Mouse (Mus musculus) olfactory bulb, adult 2 months (tissue): ENCODE measurements at regions not wholly inside any gene's neighbourhood (a gene's known extent, or its start where the extent isn't known, plus 50 kb on each side); places are given as distances from the start of the nearest gene placed in this dataset.
A peak's percentile ranks its signal among the peaks of the same experiment; 100 is the strongest.
"Not testable (repeated sequence)": the region's sequence is repeated elsewhere in the genome, so short reads cannot be mapped to it uniquely, and the experiment has no call there.

Experiments
- H3K27ac ChIP-seq: fragments of 200-500 bp; 2 replicates; pipeline ENCODE4 v1.5.1; 2012; ENCODE audit warnings: low read depth, low read length; ENCODE audit not compliant: insufficient read depth
- H3K4me1 ChIP-seq: fragments of 200-500 bp; 2 replicates; pipeline ENCODE4 v1.6.1; 2012; ENCODE audit warnings: low read length; ENCODE audit not compliant: control insufficient read depth, insufficient read depth
- H3K4me3 ChIP-seq: fragments of 200-500 bp; 2 replicates; pipeline ENCODE4 v1.5.1; 2012; ENCODE audit warnings: mild to moderate bottlenecking, low read depth, low read length, moderate library complexity; ENCODE audit not compliant: insufficient read depth
- CTCF ChIP-seq: fragments of 200-500 bp; IDR thresholded peaks from 2 replicates; pipeline ENCODE4 v1.5.1; 2012; ENCODE audit warnings: low read depth, mild to moderate bottlenecking, low read length, moderate library complexity; ENCODE audit not compliant: insufficient read depth
- POLR2A ChIP-seq: fragments of 200-500 bp; IDR thresholded peaks from 2 replicates; pipeline ENCODE4 v1.6.1; 2012; ENCODE audit warnings: mild to moderate bottlenecking, low read depth, low read length, moderate library complexity; ENCODE audit not compliant: insufficient read depth
- WGBS: fragments of 180-500 bp; shearing (Covaris S2); methylation state at CpG from one replicate; pipeline ENCODE4 v1.1.7; 2018; 5-methylcytosine and 5-hydroxymethylcytosine counted together

GRCm38 (mm10) chr10:15759983-15760723 lies 1042.1 kb upstream of the Gje1 start:
- no peak for TF ChIP-seq POLR2A
- TF ChIP-seq CTCF = no peak
- Histone ChIP-seq H3K4me1 (no peaks in the 10 kb centered on the region), H3K4me3 (no peak overlapping the region), H3K27ac (0 out of 2 replicates have a peak overlapping the region, but pooled peaks have one; percentile 60)
- 34% methylated on average over 6 of the region's 6 CpGs for WGBS

GRCm38 (mm10) chr10:15759576-15759975 lies 1041.6 kb upstream of the Gje1 start:
- TF ChIP-seq CTCF = no peak
- TF ChIP-seq POLR2A = no peak
- no peak overlapping the region for H3K4me3 ChIP-seq
- no peaks in the 10 kb centered on the region for H3K4me1 ChIP-seq
- WGBS = 25% methylated on average over 3 of the region's 3 CpGs
- 0 out of 2 replicates have a peak overlapping the region, but pooled peaks have one; percentile 60 for H3K27ac ChIP-seq

GRCm38 (mm10) chr10:15757503-15757902 lies 1039.5 kb upstream of the Gje1 start:
- Histone ChIP-seq H3K4me1 (no peaks in the 10 kb centered on the region), H3K27ac (no peak overlapping the region), H3K4me3 (no peak overlapping the region)
- WGBS = 43% methylated on average over 1 of the region's 1 CpGs
- TF ChIP-seq CTCF = no peak
- TF ChIP-seq POLR2A = no peak

GRCm38 (mm10) chr10:15746866-15747265 lies 1028.9 kb upstream of the Gje1 start:
- WGBS = 68% methylated on average over 1 of the region's 1 CpGs
- Histone ChIP-seq H3K4me1 (no peaks in the 10 kb centered on the region), H3K4me3 (no peak overlapping the region), H3K27ac (no peak overlapping the region)
- TF ChIP-seq POLR2A (no peak), CTCF (no peak)

GRCm38 (mm10) chr10:15738630-15739029 lies 1020.6 kb upstream of the Gje1 start:
- H3K4me3 ChIP-seq = no peak overlapping the region
- no peak overlapping the region for H3K27ac ChIP-seq
- no peak for TF ChIP-seq CTCF
- no peak for TF ChIP-seq POLR2A
- WGBS = 89% methylated on average over 3 of the region's 3 CpGs
- no peaks in the 10 kb centered on the region for H3K4me1 ChIP-seq

GRCm38 (mm10) chr10:15731318-15731717 lies 1013.3 kb upstream of the Gje1 start:
- no peaks in the 10 kb centered on the region for H3K4me1 ChIP-seq
- H3K27ac ChIP-seq = no peak overlapping the region
- 100% methylated on average over 1 of the region's 1 CpGs for WGBS
- H3K4me3 ChIP-seq = no peak overlapping the region
- no peak for TF ChIP-seq CTCF
- no peak for TF ChIP-seq POLR2A

GRCm38 (mm10) chr10:15697946-15698345 lies 979.9 kb upstream of the Gje1 start:
- Histone ChIP-seq H3K4me1 (no peaks in the 10 kb centered on the region), H3K27ac (no peak overlapping the region), H3K4me3 (no peak overlapping the region)
- WGBS = 97% methylated on average over 2 of the region's 2 CpGs
- TF ChIP-seq POLR2A (no peak), CTCF (no peak)

- no peak overlapping the region for H3K4me3 ChIP-seq
- H3K27ac ChIP-seq = no peak overlapping the region
- H3K4me1 ChIP-seq = no peaks in the 10 kb centered on the region
- no peak for TF ChIP-seq CTCF
- no peak for TF ChIP-seq POLR2A
- 92% methylated on average over 1 of the region's 1 CpGs for WGBS
Measured at GRCm38 (mm10) chr10:15697050-15697449, 979.0 kb upstream of the Gje1 start.

GRCm38 (mm10) chr10:15671638-15672037 lies 953.6 kb upstream of the Gje1 start:
- not testable (repeated sequence) for H3K4me1 ChIP-seq, H3K4me3 ChIP-seq, H3K27ac ChIP-seq
- 89% methylated on average over 1 of the region's 1 CpGs for WGBS
